Mouse (Mus musculus): ENCODE measurements around the gene Zcchc2.

DNA sequence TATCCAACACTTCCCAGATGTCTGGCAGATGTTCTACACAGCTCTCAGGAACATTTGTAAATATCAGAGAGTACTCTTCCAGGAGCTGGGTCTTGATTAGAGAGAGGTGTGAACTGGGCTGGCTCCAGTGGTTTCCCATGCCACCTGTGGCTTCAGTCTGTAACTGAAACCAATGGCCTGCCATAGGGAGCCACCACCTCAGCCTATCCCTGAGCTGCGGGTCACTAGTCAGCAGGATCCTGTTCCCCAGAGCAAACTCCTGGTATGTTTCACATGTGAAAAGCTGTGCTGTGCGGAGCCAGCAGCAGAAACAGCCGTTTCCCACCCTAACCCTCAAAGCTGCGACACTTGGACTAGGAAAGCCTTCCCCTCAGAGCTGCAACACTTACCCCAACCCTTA lies 28.7 kb upstream of the Zcchc2 start:
- TF ChIP-seq CTCF (IDR thresholded peaks at IDR 0.05; ENCODE audit: control insufficient read depth, insufficient read depth, insufficient read length) = no peak
- TF ChIP-seq MYOD1 (IDR thresholded peaks at IDR 0.05; ENCODE audit: control insufficient read depth, insufficient read length, low read depth) = no peak
- TF ChIP-seq MAX (IDR thresholded peaks at IDR 0.05) = no peak
